Mouse (Mus musculus) kidney, postnatal 0 days (tissue): ENCODE data around the gene Il33. TPM values are rescaled to one million over a fixed set of nuclear protein-coding genes. Genes with fewer than 3 reads are reported as not detected.

Experiments used
- ATAC-seq: fragments of 200-750 bp; cut with Nextera tagmentation; replicated peaks from 2 replicates; pipeline ENCODE4 v1.8.0; 2017; ENCODE audit warnings: low read depth, moderate number of reproducible peaks, moderate TSS enrichment, moderate library complexity; ENCODE audit not compliant: low FRiP score
- DNase-seq: peaks from one replicate; pipeline ENCODE4 v3.0.0-alpha.2; 2016; ENCODE audit warnings: low spot score
- H3K27ac ChIP-seq: fragments of 300-500 bp; sonication (generic); 2 replicates; pipeline ENCODE4 v1.5.1; 2014; ENCODE audit warnings: mild to moderate bottlenecking
- H3K27me3 ChIP-seq: fragments of 300-500 bp; sonication (generic); 2 replicates; pipeline ENCODE4 v1.6.1; 2014; ENCODE audit warnings: low read length, mixed read lengths; ENCODE audit not compliant: insufficient read depth
- H3K36me3 ChIP-seq: fragments of 300-500 bp; sonication (generic); 2 replicates; pipeline ENCODE4 v1.6.1; 2014; ENCODE audit warnings: low read length, mixed read lengths; ENCODE audit not compliant: insufficient read depth
- H3K4me1 ChIP-seq: fragments of 300-500 bp; sonication (generic); replicated peaks from 2 replicates; pipeline ENCODE4 v1.6.1; 2014; ENCODE audit warnings: antibody characterized with exemption, low read length, mixed read lengths; ENCODE audit not compliant: insufficient read depth
- H3K4me2 ChIP-seq: fragments of 300-500 bp; sonication (generic); 2 replicates; pipeline ENCODE4 v1.6.1; 2014; ENCODE audit warnings: mild to moderate bottlenecking, low read length, moderate library complexity, mixed read lengths
- H3K4me3 ChIP-seq: fragments of 300-500 bp; sonication (generic); replicated peaks from 2 replicates; pipeline ENCODE4 v1.5.1; 2014; ENCODE audit warnings: low read depth, low read length
- H3K9ac ChIP-seq: fragments of 300-500 bp; sonication (generic); 2 replicates; pipeline ENCODE4 v1.6.1; 2014; ENCODE audit warnings: low read depth, low read length
- H3K9me3 ChIP-seq: fragments of 300-500 bp; sonication (generic); replicated peaks from 2 replicates; pipeline ENCODE4 v1.6.1; 2016; ENCODE audit warnings: low read length, inconsistent platforms, mixed read lengths
- CTCF ChIP-seq: IDR thresholded peaks from 2 replicates; pipeline ENCODE4 v1.5.1; 2016; ENCODE audit warnings: antibody characterized with exemption, low read depth, mild to moderate bottlenecking, moderate library complexity
- WGBS: fragments of 180-500 bp; shearing (Covaris S2); extraction: QIAGEN DNeasy Blood & Tissue Kit; methylation state at CpG from one replicate; pipeline ENCODE4 v1.1.7; 2014; 5-methylcytosine and 5-hydroxymethylcytosine counted together
- polyA plus RNA-seq: library from polyadenylated mRNA; unstranded; fragments of >200 nt; fragmentation: Nextera tagmentation; extraction: Ambion mirVana; gene quantifications from 2 replicates; pipeline ENCODE4 v1.2.1, GENCODE M21; 2015

The Il33 gene
- polyA plus RNA-seq, 1 experiment from 2014 or later: 63.7 TPM

- Histone ChIP-seq H3K36me3 (no peaks in the 10 kb centered on the region), H3K9ac (no peak overlapping the region), H3K4me1 (no peaks in the 10 kb centered on the region), H3K9me3 (no peaks in the 10 kb centered on the region), H3K27me3 (no peaks in the 10 kb centered on the region), H3K4me2 (no peak overlapping the region), H3K4me3 (no peak overlapping the region), H3K27ac (no peak overlapping the region)
- no peak for TF ChIP-seq CTCF
- ATAC-seq (no peak), DNase-seq (no peak)
- WGBS: 71% methylated on average over 5 of the region's 5 CpGs
These were observed 48.5 kb downstream of the Il33 start for GRCm38 (mm10) chr19:29973396-29973795.

- no peak overlapping the region for H3K27ac ChIP-seq
- no peak overlapping the region for H3K4me2 ChIP-seq
- peak; percentile 79 for TF ChIP-seq CTCF
- WGBS: 54% methylated on average over 2 of the region's 2 CpGs
- H3K4me3 ChIP-seq: no peak overlapping the region
- no peaks in the 10 kb centered on the region for H3K27me3 ChIP-seq
- no peaks in the 10 kb centered on the region for H3K9me3 ChIP-seq
- ATAC-seq (no peak), DNase-seq (peak; percentile 85)
- no peaks in the 10 kb centered on the region for H3K4me1 ChIP-seq
- no peak overlapping the region for H3K9ac ChIP-seq
- H3K36me3 ChIP-seq: no peaks in the 10 kb centered on the region
These were observed 53.9 kb downstream of the Il33 start for GRCm38 (mm10) chr19:29978847-29979246.

GRCm38 (mm10) chr19:29979452-29980089 lies 54.7 kb downstream of the Il33 start:
- Histone ChIP-seq H3K4me1 (no peaks in the 10 kb centered on the region), H3K9ac (no peak overlapping the region), H3K27ac (no peak overlapping the region), H3K4me3 (no peak overlapping the region), H3K4me2 (no peak overlapping the region), H3K27me3 (no peaks in the 10 kb centered on the region), H3K36me3 (no peaks in the 10 kb centered on the region), H3K9me3 (no peaks in the 10 kb centered on the region)
- WGBS: 77% methylated on average over 8 of the region's 8 CpGs
- ATAC-seq (no peak), DNase-seq (no peak)
- no peak for TF ChIP-seq CTCF

GRCm38 (mm10) chr19:29984208-29985005 lies 59.5 kb downstream of the Il33 start:
- H3K27ac ChIP-seq: peak overlapping the region; percentile 56; the same call in 1 of the 2 replicates
- 30% methylated on average over 16 of the region's 16 CpGs for WGBS
- no peak overlapping the region for H3K9ac ChIP-seq
- TF ChIP-seq CTCF: no peak
- H3K4me3 ChIP-seq: no peak overlapping the region
- no peaks in the 10 kb centered on the region for H3K27me3 ChIP-seq
- H3K4me1 ChIP-seq: no peaks in the 10 kb centered on the region
- H3K36me3 ChIP-seq: no peaks in the 10 kb centered on the region
- peak overlapping the region; percentile 21; the same call in 1 of the 2 replicates for H3K4me2 ChIP-seq
- ATAC-seq (peak; percentile 86), DNase-seq (peak; percentile 81)
- H3K9me3 ChIP-seq: no peaks in the 10 kb centered on the region

DNA sequence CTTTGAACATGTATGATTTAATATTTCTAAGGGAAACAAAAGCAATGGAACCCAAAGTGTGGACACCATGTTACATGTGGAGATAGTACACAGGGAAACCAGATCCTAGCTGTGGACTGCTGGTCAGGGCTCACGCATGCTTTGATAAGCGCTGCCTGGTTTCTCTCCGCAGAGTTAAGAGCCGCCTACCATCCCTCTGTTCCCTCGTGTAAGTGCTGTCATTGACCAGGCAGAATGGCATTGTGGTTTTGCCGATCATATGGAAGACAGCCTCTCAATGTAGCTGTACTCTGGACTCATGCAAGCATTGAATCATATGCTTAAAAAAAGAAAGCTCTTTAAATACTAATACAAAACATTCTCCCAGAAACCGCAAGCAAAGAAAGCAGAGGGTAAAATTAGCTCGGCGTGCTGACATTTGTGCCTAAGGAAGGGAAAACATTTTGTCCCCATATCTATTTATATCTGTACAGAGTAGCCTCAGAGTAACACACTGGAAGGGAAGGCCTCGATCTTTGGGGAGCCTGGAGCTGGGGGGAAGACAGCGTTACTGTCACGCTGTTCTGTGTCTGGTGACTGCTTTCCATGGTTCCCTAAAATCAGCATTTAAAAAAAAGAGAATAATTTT lies 61.7 kb downstream of the Il33 start:
- H3K27ac ChIP-seq: no peak overlapping the region
- no peak overlapping the region for H3K4me3 ChIP-seq
- H3K4me1 ChIP-seq: no peaks in the 10 kb centered on the region
- no peaks in the 10 kb centered on the region for H3K36me3 ChIP-seq
- H3K27me3 ChIP-seq: no peaks in the 10 kb centered on the region
- no peak overlapping the region for H3K4me2 ChIP-seq
- 83% methylated on average over 12 of the region's 12 CpGs for WGBS
- no peaks in the 10 kb centered on the region for H3K9me3 ChIP-seq
- no peak for TF ChIP-seq CTCF
- DNase-seq (no peak), ATAC-seq (no peak)
- H3K9ac ChIP-seq: no peak overlapping the region

DNA sequence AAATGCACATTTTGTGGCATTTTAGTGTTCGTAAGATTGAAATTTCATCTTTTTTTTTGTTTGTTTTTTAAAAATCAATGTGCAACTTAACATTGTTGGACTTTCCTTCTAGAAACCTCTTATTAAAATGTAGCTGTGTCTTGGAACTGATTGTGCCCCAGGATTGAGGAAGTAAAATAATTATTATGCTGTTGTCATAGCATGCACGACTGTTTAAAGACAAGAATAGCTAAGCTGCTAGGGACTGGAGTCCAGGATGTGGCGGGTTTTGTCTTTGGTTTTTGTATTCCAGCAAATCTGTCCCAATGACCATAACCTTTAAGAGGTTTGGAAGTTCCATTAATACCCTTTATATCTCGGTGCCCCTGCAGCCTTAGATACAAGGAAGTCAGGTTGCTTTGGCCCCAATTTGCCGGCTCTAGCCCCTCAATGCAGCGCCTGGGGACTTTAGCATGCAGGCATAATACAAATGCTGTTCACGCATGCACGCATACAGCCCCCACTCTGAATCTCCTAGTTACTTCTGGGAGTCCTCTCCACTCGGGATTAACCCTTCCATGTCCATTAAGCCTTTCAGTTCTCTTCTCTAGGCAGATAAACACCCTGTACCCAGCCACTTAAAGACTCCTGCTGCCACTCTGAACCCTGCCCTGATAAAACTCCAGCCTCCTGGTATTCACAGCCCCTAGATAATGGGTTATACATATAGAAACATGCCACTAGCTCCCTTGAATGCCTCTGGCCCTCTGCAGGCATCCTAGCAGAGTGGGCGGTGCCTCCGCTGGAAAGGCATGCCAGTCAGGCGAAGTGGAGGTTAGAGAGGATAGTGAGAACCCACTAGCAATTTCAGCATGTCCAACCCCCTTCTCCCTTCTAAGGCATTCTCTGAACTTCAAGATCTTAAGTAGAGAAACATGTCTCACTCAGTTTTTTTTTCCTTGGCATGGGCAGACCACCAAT lies 75.8 kb downstream of the Il33 start:
- Histone ChIP-seq H3K9me3 (no peaks in the 10 kb centered on the region), H3K27ac (no peak overlapping the region), H3K4me2 (no peak overlapping the region), H3K36me3 (no peaks in the 10 kb centered on the region), H3K4me3 (no peak overlapping the region), H3K27me3 (no peaks in the 10 kb centered on the region), H3K9ac (no peak overlapping the region), H3K4me1 (no peaks in the 10 kb centered on the region)
- no peak for DNase-seq
- ATAC-seq: no peak
- no peak for TF ChIP-seq CTCF
- 71% methylated on average over 12 of the region's 12 CpGs for WGBS
